Mouse (Mus musculus) adrenal gland, postnatal 14 days (tissue): ENCODE results near the gene Mier2. TPM values are rescaled to one million over a fixed set of nuclear protein-coding genes. Genes with fewer than 3 reads are reported as not detected.
A peak's percentile ranks its signal among the peaks of the same experiment; 100 is the strongest.

Experiments used
- DNase-seq: peaks from one replicate; pipeline ENCODE4 v3.0.0; 2021; ENCODE audit warnings: mixed read lengths
- long read RNA-seq, 2 experiments: library from polyadenylated mRNA; stranded (forward); transcript quantifications; one replicate each; pipeline ENCODE4 v2.0.0; 2021
- total RNA-seq: library from RNA; stranded (reverse); gene quantifications from 2 replicates; pipeline ENCODE4 v1.2.3, GENCODE M21; 2021

The Mier2 gene
- total RNA-seq: 29.1 and 40.7 TPM in 2 replicates
- long read RNA-seq, experiment 1, transcript Mier2-203 (14 exons, 2,676 nt): major isoform, 15 of 42 reads
- long read RNA-seq, experiment 1, partial matches to known transcripts: 4 of 42 reads
- long read RNA-seq, experiment 1, other reads (novel, unspliced or antisense): 22 of 42 reads
- long read RNA-seq, experiment 2, transcript Mier2-203 (14 exons, 2,676 nt): major isoform, 6 of 26 reads
- long read RNA-seq, experiment 2, partial matches to known transcripts: 0 of 26 reads
- long read RNA-seq, experiment 2, other reads (novel, unspliced or antisense): 18 of 26 reads

DNA sequence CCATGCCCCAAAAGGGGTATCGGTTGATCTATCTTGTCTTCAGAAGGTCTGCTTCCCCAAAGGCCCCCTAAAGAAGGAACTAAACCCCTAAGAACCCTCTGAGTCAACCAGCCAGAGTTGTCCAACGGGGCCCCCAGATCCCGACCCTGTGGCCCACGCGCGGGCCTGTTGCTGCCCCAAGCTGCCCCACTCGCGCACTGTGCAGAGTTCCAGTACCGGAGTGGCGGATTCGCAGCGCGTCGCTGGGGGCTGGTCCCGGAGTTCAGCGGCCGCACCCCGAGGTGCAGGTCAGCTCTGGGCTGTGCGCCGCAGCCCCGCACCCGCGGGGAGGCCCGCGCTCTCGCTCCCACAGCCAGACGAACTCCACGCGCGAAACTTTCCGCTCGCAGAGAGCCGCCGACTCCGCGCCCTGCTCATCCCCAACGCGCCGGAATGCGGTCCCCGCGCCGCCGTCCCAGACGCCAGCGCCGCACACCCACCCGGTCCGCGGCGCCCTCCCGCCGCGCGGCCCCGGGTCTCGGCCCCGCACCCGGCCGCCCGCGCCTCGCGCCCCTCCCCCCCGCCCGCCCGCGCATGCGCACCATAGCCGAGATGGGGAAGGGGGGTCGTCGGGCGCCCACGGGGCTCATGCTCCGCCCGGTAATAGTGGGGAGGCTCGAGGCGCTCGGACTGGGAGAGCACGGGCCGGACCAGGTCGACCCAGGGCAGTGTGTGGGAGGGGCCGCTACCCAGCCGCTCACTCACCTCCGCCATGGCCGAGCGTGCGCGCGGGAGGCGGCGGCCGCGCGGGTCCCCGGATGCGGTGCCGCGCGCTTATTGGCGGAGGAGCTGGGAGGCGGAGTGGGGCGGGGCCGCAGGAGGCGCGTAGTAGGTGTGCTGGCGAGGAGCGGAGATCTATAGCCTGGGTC is at the start of gene Mier2:
Gene Mier2, minus strand, starts transcription at position 870 of the 908 bp plus-strand sequence.
- DNase-seq: peak; percentile 90

GRCm38 (mm10) chr10:79597936-79598230 is 42.9 kb upstream of the Mier2 start:
- DNase-seq: no peak

DNA sequence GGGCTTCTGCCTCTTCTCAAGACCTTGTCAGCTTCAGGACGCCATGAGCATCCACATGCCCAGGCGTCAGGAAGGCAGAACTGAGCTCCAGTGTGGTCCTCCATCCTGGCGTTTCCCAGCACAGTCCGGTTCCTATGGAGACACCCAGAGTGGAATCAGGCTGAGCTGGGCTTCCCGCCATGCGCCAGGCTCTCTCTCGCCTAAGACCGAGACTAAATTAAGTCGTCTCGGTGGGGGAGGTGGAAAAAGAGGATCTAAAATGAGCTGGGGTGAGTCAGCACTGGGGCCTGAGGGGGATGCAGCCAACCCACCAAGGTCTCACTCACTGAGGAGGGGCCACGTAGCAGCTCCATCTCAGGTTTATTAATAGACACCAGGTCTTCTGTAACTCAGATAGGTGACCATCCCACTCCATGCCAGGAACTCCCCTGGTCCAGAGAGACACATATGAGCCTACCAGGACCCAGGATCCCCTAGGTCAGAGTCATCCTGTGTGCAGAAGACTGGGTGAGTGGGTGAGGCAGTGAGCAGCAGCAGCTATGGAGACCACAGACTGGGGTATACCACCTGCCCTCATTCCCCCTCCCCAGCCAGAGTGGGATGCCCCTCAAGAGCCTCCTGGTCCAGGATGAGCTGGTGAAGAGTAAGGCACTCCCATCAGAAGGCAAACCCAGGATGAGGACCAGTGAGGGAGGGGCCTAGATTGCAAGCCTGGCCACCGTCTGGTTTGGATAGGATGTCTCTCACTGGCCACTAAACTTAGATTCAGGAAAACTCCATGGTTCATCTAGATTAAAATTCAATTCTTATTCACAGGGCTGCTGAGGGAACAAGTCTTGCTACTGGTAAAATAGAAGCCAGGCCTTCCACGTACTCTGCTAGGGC is 42.3 kb upstream of the Mier2 start:
- DNase-seq: no peak

GRCm38 (mm10) chr10:79595590-79595929 is 40.6 kb upstream of the Mier2 start:
- no peak for DNase-seq

DNA sequence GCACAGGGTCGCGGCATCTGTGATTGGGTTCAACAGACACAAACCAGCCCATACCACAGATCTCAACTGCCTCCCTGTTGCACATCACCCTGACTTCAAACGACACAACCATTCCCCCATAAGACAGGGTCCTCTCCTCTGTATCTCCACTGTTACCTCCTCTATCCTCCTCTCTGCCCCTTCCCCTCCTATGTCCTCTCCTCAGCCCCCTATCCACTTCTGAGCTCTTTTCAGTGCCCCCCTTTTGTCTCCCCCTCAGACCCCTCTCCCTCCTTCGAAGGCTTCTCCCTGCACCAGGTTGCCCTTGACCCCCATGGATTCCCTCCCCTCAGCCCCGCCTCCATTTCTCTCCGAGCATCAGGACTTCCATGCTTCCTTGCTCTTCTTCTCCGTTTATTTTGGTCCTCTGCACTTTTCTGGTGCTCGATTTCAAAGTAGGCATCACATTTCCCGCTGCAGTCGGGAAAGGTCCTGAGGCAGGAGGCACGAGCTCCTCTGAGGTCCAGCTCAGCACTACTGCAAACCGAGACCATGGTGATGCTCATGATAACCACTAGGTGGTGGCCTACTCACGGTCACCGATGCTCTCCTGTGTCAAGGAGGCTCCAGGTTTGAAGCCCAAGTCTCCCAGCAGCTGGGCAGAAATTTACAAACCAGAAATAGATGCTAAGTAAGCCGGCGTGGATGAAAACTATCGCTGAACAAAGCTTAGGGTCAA is 40.0 kb upstream of the Mier2 start:
- peak; percentile 72 for DNase-seq

- no peak for DNase-seq
Measured at GRCm38 (mm10) chr10:79594111-79594510, 39.1 kb upstream of the Mier2 start.

GRCm38 (mm10) chr10:79590702-79591101 is 35.7 kb upstream of the Mier2 start:
- no peak for DNase-seq

DNA sequence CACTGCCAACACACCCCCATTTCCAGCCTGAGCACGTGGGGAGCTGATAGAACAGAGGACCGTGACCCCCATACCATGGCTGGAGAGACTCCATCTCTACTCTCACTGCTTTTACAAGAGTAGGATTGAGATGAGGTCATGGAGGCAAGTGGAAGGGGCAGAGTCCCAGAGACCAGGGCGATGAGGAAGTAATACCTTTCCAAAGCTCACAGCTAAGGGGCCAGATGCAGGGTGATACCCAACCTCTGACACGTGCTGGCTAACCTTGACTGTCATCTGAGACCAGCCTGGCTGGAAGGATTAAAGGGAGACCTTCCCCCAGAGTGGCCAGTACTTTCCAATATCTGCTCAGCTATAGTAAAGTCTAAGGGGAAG is 32.7 kb upstream of the Mier2 start:
- DNase-seq: no peak

DNA sequence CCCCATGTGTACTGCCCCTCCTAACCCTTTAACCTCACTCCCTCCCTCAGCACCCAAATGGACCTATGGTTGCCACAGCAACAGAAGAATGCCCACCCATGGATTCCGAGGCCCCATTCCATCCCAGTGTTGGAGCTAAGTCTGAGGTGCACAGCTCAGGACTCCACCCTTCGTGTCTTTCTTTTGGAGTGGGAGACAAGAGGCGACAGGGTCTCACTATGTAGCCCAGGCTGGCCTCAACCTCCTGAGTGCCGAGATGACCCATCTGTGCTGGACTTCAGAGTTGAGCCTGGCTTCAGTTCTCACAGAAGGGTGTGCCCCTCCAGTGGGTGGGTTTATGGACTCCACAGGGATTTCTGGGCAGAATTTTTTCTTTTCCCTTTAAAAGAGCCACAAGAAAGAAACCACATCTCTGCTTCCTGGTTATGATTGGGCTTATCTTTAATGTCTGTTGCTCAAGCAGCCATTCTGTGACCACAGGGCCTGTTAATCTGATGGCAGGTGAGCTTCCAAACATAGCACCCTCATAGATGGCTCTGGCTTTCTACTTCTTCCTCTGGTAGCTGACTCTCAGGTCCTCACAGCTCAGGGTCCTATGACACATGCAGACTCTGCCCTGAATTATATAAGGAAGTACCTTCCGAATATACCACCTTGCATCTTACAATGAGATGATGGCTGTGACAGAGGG is 32.2 kb upstream of the Mier2 start, which contains the start of gene Theg:
Gene Theg, minus strand, starts transcription at position 271 of the 691 bp plus-strand sequence.
- no peak for DNase-seq

DNA sequence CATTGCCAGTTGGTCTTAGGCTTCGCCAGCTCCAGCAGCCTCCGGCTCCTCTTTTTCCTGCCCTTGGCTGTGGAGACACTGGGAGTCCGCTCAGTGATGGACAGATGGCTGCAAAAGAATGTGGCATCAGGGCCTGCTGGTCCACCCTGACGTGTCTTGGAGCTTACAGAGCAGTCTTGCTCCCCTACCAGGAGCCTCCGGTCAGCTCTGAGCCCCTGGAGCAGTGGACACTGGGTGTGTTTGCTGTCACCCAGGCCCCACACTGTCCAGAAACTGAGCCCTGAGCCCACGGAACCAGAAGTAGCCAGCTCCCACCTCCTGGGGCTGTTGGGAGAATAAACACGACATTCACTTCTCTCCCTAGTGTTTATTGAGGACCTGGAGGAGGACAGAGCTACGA is 31.2 kb upstream of the Mier2 start:
- DNase-seq: no peak

GRCm38 (mm10) chr10:79585723-79586122 is 30.7 kb upstream of the Mier2 start:
- DNase-seq: no peak

DNA sequence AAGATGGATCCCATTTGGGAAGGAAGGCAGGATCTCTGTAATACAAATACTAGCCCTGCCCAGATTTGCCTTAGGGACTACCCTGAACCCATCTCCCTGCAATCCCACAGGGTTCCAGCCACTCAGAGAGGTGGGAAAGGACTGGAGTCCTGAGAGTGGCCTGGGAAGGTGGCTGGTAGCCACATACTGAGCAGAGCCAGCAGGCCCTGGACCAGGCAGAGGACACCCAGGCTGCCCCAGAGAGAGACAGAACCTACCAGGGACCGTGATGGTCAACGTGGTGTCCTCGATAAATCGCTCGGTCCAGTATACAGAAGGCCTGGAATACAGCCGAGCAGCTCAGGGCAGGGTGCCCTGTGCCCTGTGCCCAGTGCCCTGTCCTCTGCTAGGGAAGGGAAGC is 30.1 kb upstream of the Mier2 start:
- no peak for DNase-seq

DNA sequence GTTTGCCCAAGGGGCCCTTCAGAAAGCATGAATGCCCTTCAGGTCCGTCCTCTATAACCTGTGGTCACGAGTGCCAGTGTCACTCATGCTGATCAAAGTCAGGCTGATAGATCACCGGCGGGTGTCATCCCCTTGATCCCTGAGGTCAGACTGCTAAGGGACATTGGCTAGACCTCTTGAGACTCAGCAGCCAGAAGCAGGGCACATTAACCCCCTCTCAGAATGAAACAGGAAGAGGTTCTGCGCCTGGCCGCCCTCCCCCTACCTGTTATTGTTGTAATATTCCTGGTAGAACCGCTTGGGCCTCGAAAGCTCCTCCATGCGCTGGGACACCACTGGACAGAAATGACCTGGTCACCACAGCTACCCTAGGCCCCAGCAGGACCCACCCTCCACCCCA is 29.4 kb upstream of the Mier2 start:
- no peak for DNase-seq

DNA sequence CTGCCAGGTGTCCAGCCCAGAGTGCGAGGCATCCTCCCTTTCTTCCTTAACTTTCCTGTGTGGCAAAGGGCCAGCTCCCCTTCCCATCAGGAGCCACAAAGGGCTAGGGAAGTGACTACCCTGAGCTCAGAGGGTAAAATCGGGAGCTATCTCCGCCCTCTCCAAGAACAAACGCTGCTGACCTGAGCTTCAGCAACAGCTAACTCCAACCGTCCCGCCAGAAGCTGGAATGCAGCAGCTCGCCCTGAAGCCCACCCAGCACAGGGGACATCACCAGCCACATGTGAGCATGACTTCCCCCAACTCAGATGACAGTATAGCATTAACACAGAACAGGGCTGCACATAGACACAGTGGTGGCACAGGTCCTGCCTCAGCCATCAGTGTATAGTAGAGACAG is 29.0 kb upstream of the Mier2 start:
- DNase-seq: no peak

DNA sequence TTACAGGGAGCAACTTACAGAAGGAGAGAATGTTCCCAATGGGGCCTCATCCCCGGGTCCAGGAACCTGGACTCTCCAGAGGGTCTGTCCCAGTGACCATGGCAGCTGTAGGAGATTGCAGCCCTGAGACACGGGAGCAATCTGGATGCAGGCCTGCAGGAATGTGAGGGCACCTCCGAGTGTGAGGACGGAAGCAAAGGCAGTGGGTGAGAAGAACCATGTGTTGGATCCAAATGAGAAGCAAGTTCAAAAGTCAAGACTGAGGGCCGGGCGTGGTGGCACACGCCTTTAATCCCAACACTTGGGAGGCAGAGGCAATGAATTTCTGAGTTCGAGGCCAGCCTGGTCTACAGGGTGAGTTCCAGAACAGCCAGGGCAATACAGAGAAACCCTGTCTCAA is 26.5 kb upstream of the Mier2 start:
- no peak for DNase-seq

- peak; percentile 62 for DNase-seq
Measured at GRCm38 (mm10) chr10:79580811-79581210, 25.8 kb upstream of the Mier2 start.

DNA sequence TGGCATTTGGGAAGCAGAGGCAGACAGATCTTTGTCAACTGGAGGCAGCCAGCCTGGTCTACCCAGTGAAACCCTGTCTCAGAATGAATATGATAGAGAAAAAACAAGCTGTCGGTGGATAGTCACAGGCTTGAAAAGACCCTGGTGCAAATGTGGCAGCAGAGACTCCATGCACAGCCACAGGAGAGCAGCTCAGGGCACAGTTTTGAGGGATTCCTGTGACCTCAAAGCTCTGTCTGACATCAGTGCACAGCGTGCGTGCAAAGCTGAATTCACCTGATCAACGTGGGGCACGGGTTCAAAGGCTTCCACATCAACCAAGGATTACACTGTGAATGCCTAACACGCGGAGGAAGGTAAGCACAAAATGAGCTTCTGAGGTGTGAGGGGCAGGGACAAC is 25.4 kb upstream of the Mier2 start:
- DNase-seq: no peak

- DNase-seq: no peak
Measured at GRCm38 (mm10) chr10:79579781-79580180, 24.8 kb upstream of the Mier2 start.

DNA sequence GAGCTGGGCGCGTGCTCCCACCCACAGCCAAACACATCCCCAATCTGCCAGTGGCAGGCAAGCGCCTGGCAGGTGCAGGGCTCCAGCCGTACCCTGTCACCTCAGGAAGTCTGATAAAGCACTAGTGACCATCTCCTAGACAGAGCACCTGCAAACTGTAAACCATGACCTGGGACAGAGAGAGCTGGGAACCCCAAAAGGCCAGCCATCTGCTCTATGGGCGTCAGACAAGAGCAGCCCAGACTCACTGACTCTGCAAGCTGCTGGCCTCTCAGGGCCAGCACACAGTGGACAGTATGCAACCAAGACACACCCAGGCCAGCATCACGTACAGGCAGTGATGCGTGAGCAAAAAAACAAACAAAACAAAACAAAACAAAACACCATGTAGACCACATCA is 23.9 kb upstream of the Mier2 start:
- no peak for DNase-seq

- DNase-seq: no peak
Measured at GRCm38 (mm10) chr10:79578276-79578675, 23.3 kb upstream of the Mier2 start.

GRCm38 (mm10) chr10:79577376-79577775 is 22.4 kb upstream of the Mier2 start:
- no peak for DNase-seq

DNA sequence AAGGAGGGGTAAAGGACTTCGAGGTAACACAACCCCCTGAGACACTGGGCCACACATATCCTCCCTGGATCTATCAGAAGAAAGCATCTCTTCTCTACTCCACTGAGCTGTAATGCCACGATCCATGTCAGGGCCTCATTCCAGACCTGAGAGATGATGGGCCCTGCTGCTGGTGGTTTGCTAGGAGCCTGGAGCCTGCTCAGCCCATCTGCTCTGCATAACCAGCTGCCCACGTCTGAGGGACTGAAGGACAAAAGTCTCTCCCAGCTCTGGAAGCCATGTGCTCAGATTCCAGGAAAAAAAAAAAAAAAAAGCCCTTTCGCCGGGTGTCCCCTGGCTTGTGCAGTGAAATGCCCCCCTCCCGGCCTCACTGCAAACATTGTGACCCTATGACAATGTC is 20.8 kb upstream of the Mier2 start:
- DNase-seq: no peak
